Mouse (Mus musculus) c-Kit-negative CD71-positive TER-119-positive erythroid progenitor cells, embryonic 14.5 days (primary cell): ENCODE results near the gene Gm49661.
A peak's percentile ranks its signal among the peaks of the same experiment; 100 is the strongest.

ENCODE experiments used
- DNase-seq: peaks from one replicate; pipeline ENCODE4 v3.0.0-alpha.2; 2013; ENCODE audit warnings: low read depth, low spot score

Gene Gm49661

GRCm38 (mm10) chr8:84984294-84985048 is 15.2 kb upstream of the Gm49661 start:
- DNase-seq: no peak

- DNase-seq: no peak
These were observed 13.3 kb upstream of the Gm49661 start for GRCm38 (mm10) chr8:84982499-84983011.

- DNase-seq: no peak
These were observed 12.6 kb upstream of the Gm49661 start for GRCm38 (mm10) chr8:84981644-84982498.

- no peak for DNase-seq
These were observed 11.6 kb upstream of the Gm49661 start for GRCm38 (mm10) chr8:84980622-84981358.

- peak; percentile 85 for DNase-seq
These were observed 10.6 kb upstream of the Gm49661 start for GRCm38 (mm10) chr8:84979599-84980421.

- DNase-seq: no peak
These were observed 9.2 kb upstream of the Gm49661 start, which contains the start of gene Junb for GRCm38 (mm10) chr8:84978248-84978940. TSS of gene Junb (minus strand) at chr8:84978718.

- no peak for DNase-seq
These were observed 8.4 kb upstream of the Gm49661 start for GRCm38 (mm10) chr8:84977435-84978247.

- no peak for DNase-seq
These were observed 7.7 kb upstream of the Gm49661 start for GRCm38 (mm10) chr8:84976763-84977434.

- DNase-seq: peak; percentile 86
These were observed 7.0 kb upstream of the Gm49661 start for GRCm38 (mm10) chr8:84976031-84976762.

GRCm38 (mm10) chr8:84975434-84975833 is 6.2 kb upstream of the Gm49661 start:
- DNase-seq: no peak

GRCm38 (mm10) chr8:84974543-84975142 is 5.4 kb upstream of the Gm49661 start:
- DNase-seq: no peak

- no peak for DNase-seq
These were observed 4.7 kb upstream of the Gm49661 start for GRCm38 (mm10) chr8:84973803-84974542.

- DNase-seq: no peak
These were observed 3.8 kb upstream of the Gm49661 start for GRCm38 (mm10) chr8:84973079-84973478.

- DNase-seq: peak; percentile 91
These were observed 1.7 kb upstream of the Gm49661 start for GRCm38 (mm10) chr8:84970913-84971312.

- DNase-seq: peak; percentile 44
These were observed 1.0 kb upstream of the Gm49661 start for GRCm38 (mm10) chr8:84970135-84970790.

GRCm38 (mm10) chr8:84968650-84969049 is 583 bp downstream of the Gm49661 start:
- peak; percentile 48 for DNase-seq
